Mouse (Mus musculus): ENCODE data around the gene Ctu1.

GRCm38 (mm10) chr7:43712917-43713316, 41.1 kb downstream of the Ctu1 start:
- TF ChIP-seq CTCF (IDR thresholded peaks at IDR 0.05; ENCODE audit: borderline replicate concordance, extremely low read depth, insufficient read depth, insufficient read length), result no peak
- no peak for TF ChIP-seq POLR2A (IDR thresholded peaks at IDR 0.05; ENCODE audit: borderline replicate concordance, extremely low read depth, insufficient read depth, insufficient read length, poor library complexity, severe bottlenecking)
